Mouse (Mus musculus): ENCODE data around the gene Kcna5.

- no peak for TF ChIP-seq CTCF (IDR thresholded peaks at IDR 0.05; ENCODE audit: borderline replicate concordance, insufficient read depth, low read length)
- TF ChIP-seq POLR2A (IDR thresholded peaks at IDR 0.05; ENCODE audit: low read depth, low read length) = no peak
Observed at GRCm38 (mm10) chr6:126513714-126514248, 21.4 kb downstream of the Kcna5 start.
